Mouse (Mus musculus) bone marrow macrophage, adult 2 months (primary cell): ENCODE results near the gene Mosmo.

ENCODE experiments used
- CTCF ChIP-seq: IDR thresholded peaks from 2 replicates; pipeline ENCODE4 v1.5.1; 2012; ENCODE audit warnings: low read depth, mild to moderate bottlenecking, low read length, moderate library complexity
- POLR2A ChIP-seq: IDR thresholded peaks from 2 replicates; pipeline ENCODE4 v1.6.1; 2012; ENCODE audit warnings: mild to moderate bottlenecking, low read depth, low read length, borderline replicate concordance

- TF ChIP-seq CTCF, result no peak
- no peak for TF ChIP-seq POLR2A
Observed at GRCm38 (mm10) chr7:120682002-120682401, 4.6 kb downstream of the Mosmo start.
